Mouse (Mus musculus) forebrain, embryonic 14.5 days (tissue): ENCODE data around the gene Ankdd1b. TPM values are rescaled to one million over a fixed set of nuclear protein-coding genes. Genes with fewer than 3 reads are reported as not detected.
A peak's percentile ranks its signal among the peaks of the same experiment; 100 is the strongest.

ENCODE experiments used
- ATAC-seq: fragments of 200-750 bp; cut with Nextera tagmentation; 2 replicates; pipeline ENCODE4 v1.8.0; 2017; ENCODE audit warnings: mild to moderate bottlenecking, moderate library complexity
- DNase-seq: peaks from one replicate; pipeline ENCODE4 v3.0.0-alpha.2; 2015; ENCODE audit warnings: low spot score
- H3K27ac ChIP-seq: fragments of 300-500 bp; sonication (generic); 2 replicates; pipeline ENCODE4 v1.5.1; 2014; ENCODE audit warnings: low read depth, mild to moderate bottlenecking, control low read depth, low read length, moderate library complexity
- H3K27me3 ChIP-seq: fragments of 300-500 bp; sonication (generic); replicated peaks from 2 replicates; pipeline ENCODE4 v1.6.1; 2014; ENCODE audit warnings: low read length, control low read depth, mixed read lengths; ENCODE audit not compliant: control insufficient read depth, insufficient read depth
- H3K36me3 ChIP-seq: fragments of 300-500 bp; sonication (generic); 2 replicates; pipeline ENCODE4 v1.6.1; 2014; ENCODE audit warnings: low read length, control low read depth; ENCODE audit not compliant: control insufficient read depth, insufficient read depth
- H3K4me1 ChIP-seq: fragments of 300-500 bp; sonication (generic); 2 replicates; pipeline ENCODE4 v1.6.1; 2014; ENCODE audit warnings: antibody characterized with exemption, low read length, control low read depth; ENCODE audit not compliant: control insufficient read depth, insufficient read depth
- H3K4me2 ChIP-seq: fragments of 300-500 bp; sonication (generic); 2 replicates; pipeline ENCODE4 v1.6.1; 2014; ENCODE audit warnings: mild to moderate bottlenecking, control low read depth, low read length
- H3K4me3 ChIP-seq: fragments of 300-500 bp; sonication (generic); 2 replicates; pipeline ENCODE4 v1.5.1; 2014; ENCODE audit warnings: low read depth, low read length, control low read depth
- H3K9ac ChIP-seq: fragments of 300-500 bp; sonication (generic); 2 replicates; pipeline ENCODE4 v1.6.1; 2014; ENCODE audit warnings: mild to moderate bottlenecking, low read length, control low read depth, moderate library complexity
- H3K9me3 ChIP-seq: fragments of 300-500 bp; sonication (generic); replicated peaks from 2 replicates; pipeline ENCODE4 v1.6.1; 2016; ENCODE audit warnings: low read length, control low read depth, mixed read lengths; ENCODE audit not compliant: control insufficient read depth
- WGBS: fragments of 180-500 bp; shearing (Covaris S2); extraction: QIAGEN DNeasy Blood & Tissue Kit; methylation state at CpG from one replicate; pipeline ENCODE4 v1.1.7; 2014; 5-methylcytosine and 5-hydroxymethylcytosine counted together
- polyA plus RNA-seq: library from polyadenylated mRNA; unstranded; fragments of >200 nt; fragmentation: Nextera tagmentation; extraction: Ambion mirVana; gene quantifications from 2 replicates; pipeline ENCODE4 v1.2.1, GENCODE M21; 2014

Ankdd1b gene
- polyA plus RNA-seq, 1 experiment from 2014 or later, result not detected

GRCm38 (mm10) chr13:96431595-96432156 is 39.3 kb downstream of the Ankdd1b start:
- no peak overlapping the region for H3K4me2 ChIP-seq
- no peak overlapping the region for H3K27ac ChIP-seq
- H3K9me3 ChIP-seq, result no peaks in the 10 kb centered on the region
- no peak overlapping the region for H3K4me3 ChIP-seq
- peak; percentile 85 for ATAC-seq
- no peaks in the 10 kb centered on the region for H3K4me1 ChIP-seq
- H3K36me3 ChIP-seq, result no peaks in the 10 kb centered on the region
- no peaks in the 10 kb centered on the region for H3K27me3 ChIP-seq
- H3K9ac ChIP-seq, result no peak overlapping the region
- 42% methylated on average over 12 of the region's 12 CpGs for WGBS
- DNase-seq, result peak; percentile 92

DNA sequence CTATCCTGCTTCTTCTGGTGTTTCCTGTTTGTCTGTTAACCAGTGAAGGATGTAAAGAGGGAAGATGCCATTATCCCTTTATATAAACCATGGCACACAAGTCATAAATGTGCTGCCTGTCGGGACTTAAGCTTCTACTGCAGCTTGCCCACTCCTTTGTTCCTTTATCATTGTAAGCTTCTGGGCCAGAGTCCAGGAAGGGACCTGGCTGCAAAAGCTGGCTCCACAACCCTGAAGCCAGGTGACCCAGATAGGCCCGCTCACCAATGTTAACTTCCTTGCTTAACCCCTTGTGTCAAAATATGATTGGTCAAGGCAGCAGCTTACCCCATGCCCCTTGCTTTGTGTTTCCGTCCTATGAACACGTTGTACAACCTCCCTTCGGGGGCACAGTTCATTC is 42.5 kb downstream of the Ankdd1b start:
- H3K27me3 ChIP-seq, result no peaks in the 10 kb centered on the region
- 77% methylated on average over 5 of the region's 5 CpGs for WGBS
- H3K9me3 ChIP-seq, result no peaks in the 10 kb centered on the region
- ATAC-seq, result no peak
- no peaks in the 10 kb centered on the region for H3K4me1 ChIP-seq
- no peak overlapping the region for H3K4me2 ChIP-seq
- DNase-seq, result no peak
- no peak overlapping the region for H3K4me3 ChIP-seq
- no peak overlapping the region for H3K27ac ChIP-seq
- no peak overlapping the region for H3K9ac ChIP-seq
- no peaks in the 10 kb centered on the region for H3K36me3 ChIP-seq

GRCm38 (mm10) chr13:96426044-96426443 is 45.0 kb downstream of the Ankdd1b start:
- Histone ChIP-seq H3K27me3 (no peaks in the 10 kb centered on the region), H3K4me1 (no peaks in the 10 kb centered on the region), H3K27ac (no peak overlapping the region; the same call in 1 of the 2 replicates), H3K4me2 (no peak overlapping the region), H3K9me3 (no peaks in the 10 kb centered on the region), H3K36me3 (no peaks in the 10 kb centered on the region), H3K9ac (no peak overlapping the region), H3K4me3 (no peak overlapping the region)
- ATAC-seq (peak; percentile 62), DNase-seq (peak; percentile 77)
- 21% methylated on average over 3 of the region's 3 CpGs for WGBS

DNA sequence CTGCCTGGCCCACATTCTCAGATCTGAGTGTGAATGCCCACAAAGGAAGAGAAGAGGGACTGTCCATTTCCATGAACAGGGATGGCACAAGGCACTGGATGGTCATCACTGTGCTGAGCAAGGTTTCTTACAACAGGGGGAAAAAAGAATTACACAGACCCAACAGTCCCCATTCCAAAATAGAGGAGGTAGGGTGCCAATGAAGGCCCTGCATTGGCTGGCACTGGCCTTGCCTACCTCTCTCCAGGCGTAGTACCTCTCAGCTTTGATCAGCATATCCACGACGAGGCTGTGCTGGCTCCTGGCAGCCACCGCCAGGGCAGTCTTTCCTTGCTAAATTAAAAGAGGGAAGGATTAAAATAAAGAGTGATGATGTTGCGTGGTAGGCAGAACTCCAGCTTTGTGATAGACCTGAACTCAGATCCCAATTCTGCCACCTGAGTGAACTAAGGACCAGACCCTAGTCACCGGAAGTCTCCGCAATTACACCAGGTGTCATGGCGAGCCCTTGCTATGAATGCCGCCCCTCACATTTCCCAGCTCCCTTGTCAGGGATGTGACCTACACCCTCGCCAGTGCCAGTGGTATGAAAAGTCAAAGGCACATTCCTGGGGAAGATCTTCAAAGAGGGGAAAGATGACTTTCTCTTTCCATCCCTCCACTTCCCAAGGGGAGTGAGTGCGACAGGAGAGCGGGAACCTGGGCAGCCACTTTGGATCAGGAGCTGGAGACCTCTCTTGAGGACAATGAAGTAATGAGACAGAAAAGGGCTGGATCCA is 46.3 kb downstream of the Ankdd1b start:
- no peak overlapping the region for H3K9ac ChIP-seq
- ATAC-seq (no peak), DNase-seq (no peak)
- H3K4me3 ChIP-seq, result no peak overlapping the region
- no peaks in the 10 kb centered on the region for H3K4me1 ChIP-seq
- no peak overlapping the region for H3K27ac ChIP-seq
- 91% methylated on average over 12 of the region's 12 CpGs for WGBS
- no peaks in the 10 kb centered on the region for H3K9me3 ChIP-seq
- H3K36me3 ChIP-seq, result no peaks in the 10 kb centered on the region
- H3K4me2 ChIP-seq, result no peak overlapping the region
- no peaks in the 10 kb centered on the region for H3K27me3 ChIP-seq

DNA sequence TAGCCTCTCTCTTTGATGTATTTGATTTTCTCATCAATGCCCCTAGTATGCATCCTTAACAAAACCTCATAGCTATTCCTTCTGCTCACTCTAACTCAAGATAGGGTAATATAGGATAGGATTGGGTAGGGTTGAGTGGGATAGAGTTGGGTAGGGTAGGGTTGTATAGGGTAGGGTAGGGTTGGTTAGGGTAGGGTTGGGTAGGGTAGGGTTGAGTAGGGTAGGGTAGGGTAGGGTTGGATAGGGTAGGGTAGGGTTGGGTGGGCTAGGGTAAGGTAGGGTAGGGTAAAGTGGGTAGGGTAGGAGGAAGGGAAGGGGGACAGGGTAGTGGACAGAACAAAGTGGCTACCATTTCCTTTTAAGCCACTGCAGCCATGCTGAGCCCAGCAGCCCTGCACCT is 49.8 kb downstream of the Ankdd1b start:
- no peak overlapping the region for H3K4me3 ChIP-seq
- H3K9me3 ChIP-seq, result no peaks in the 10 kb centered on the region
- no peak overlapping the region for H3K27ac ChIP-seq
- no peaks in the 10 kb centered on the region for H3K27me3 ChIP-seq
- no peak overlapping the region for H3K4me2 ChIP-seq
- H3K36me3 ChIP-seq, result peaks cover 17% of the 10 kb centered on the region
- H3K9ac ChIP-seq, result no peak overlapping the region
- DNase-seq (no peak), ATAC-seq (no peak)
- no peaks in the 10 kb centered on the region for H3K4me1 ChIP-seq

GRCm38 (mm10) chr13:96418487-96418886 is 52.5 kb downstream of the Ankdd1b start:
- H3K36me3 ChIP-seq, result peaks cover 43% of the 10 kb centered on the region
- H3K27me3 ChIP-seq, result no peaks in the 10 kb centered on the region
- no peak overlapping the region for H3K4me3 ChIP-seq
- 90% methylated on average over 4 of the region's 4 CpGs for WGBS
- H3K4me1 ChIP-seq, result no peaks in the 10 kb centered on the region
- H3K4me2 ChIP-seq, result no peak overlapping the region
- no peak for DNase-seq
- no peak overlapping the region for H3K9ac ChIP-seq
- no peaks in the 10 kb centered on the region for H3K9me3 ChIP-seq
- no peak overlapping the region for H3K27ac ChIP-seq
- no peak for ATAC-seq

- Histone ChIP-seq H3K4me3 (no peak overlapping the region), H3K36me3 (peaks cover 50% of the 10 kb centered on the region), H3K9ac (no peak overlapping the region), H3K4me2 (no peak overlapping the region), H3K4me1 (no peaks in the 10 kb centered on the region), H3K27ac (no peak overlapping the region), H3K9me3 (no peaks in the 10 kb centered on the region), H3K27me3 (no peaks in the 10 kb centered on the region)
- no peak for ATAC-seq
- no peak for DNase-seq
- WGBS, result 91% methylated on average over 5 of the region's 5 CpGs
Measured at GRCm38 (mm10) chr13:96417261-96417813, 53.7 kb downstream of the Ankdd1b start.

GRCm38 (mm10) chr13:96416380-96416779 is 54.6 kb downstream of the Ankdd1b start:
- no peak overlapping the region for H3K4me3 ChIP-seq
- no peak overlapping the region for H3K9ac ChIP-seq
- no peaks in the 10 kb centered on the region for H3K4me1 ChIP-seq
- no peak for DNase-seq
- H3K36me3 ChIP-seq, result peaks cover 57% of the 10 kb centered on the region
- ATAC-seq, result no peak
- no peak overlapping the region for H3K27ac ChIP-seq
- H3K9me3 ChIP-seq, result no peaks in the 10 kb centered on the region
- H3K27me3 ChIP-seq, result no peaks in the 10 kb centered on the region
- H3K4me2 ChIP-seq, result no peak overlapping the region
- 95% methylated on average over 8 of the region's 8 CpGs for WGBS

GRCm38 (mm10) chr13:96414384-96414783 is 56.6 kb downstream of the Ankdd1b start:
- Histone ChIP-seq H3K36me3 (peaks cover 75% of the 10 kb centered on the region), H3K4me3 (no peak overlapping the region)
- 89% methylated on average over 6 of the region's 6 CpGs for WGBS

More at GRCm38 (mm10) chr13:96414384-96414783, 56.6 kb downstream of the Ankdd1b start:
- Histone ChIP-seq H3K9me3 (no peaks in the 10 kb centered on the region), H3K27me3 (no peaks in the 10 kb centered on the region), H3K4me1 (no peaks in the 10 kb centered on the region), H3K27ac (no peak overlapping the region), H3K9ac (no peak overlapping the region), H3K4me2 (no peak overlapping the region)
- no peak for DNase-seq
- ATAC-seq, result no peak
